Mouse (Mus musculus) T-helper 17 cell (primary cell): ENCODE data around the gene Kat6b.

Experiments
- in situ Hi-C, 2 experiments: fragments of 300-600 bp; cut with MboI, MseI; formaldehyde crosslinking; loops; 1 replicate in 1 of 2; 2 replicates in 1 of 2; pipeline ENCODE4 v1.15.1; 2025; ENCODE audit warnings: high pct_unique_total_duplicates in 2 of 2

Gene Kat6b

GRCm38 (mm10) chr14:21589620-21590019 is 108.4 kb downstream of the Kat6b start:
- in situ Hi-C loops, result no loop called here

GRCm38 (mm10) chr14:21590205-21590604 is 109.0 kb downstream of the Kat6b start:
- in situ Hi-C loops, result no loop called here

GRCm38 (mm10) chr14:21592152-21592551 is 110.9 kb downstream of the Kat6b start:
- in situ Hi-C loops, result no loop called here

- in situ Hi-C loops, result no loop called here
Observed at GRCm38 (mm10) chr14:21592985-21593750, 111.9 kb downstream of the Kat6b start.

GRCm38 (mm10) chr14:21599446-21600173 is 118.4 kb downstream of the Kat6b start:
- in situ Hi-C loops, result no loop called here

GRCm38 (mm10) chr14:21600174-21600566 is 118.9 kb downstream of the Kat6b start:
- in situ Hi-C loops, result no loop called here

- in situ Hi-C loops, result no loop called here
Observed at GRCm38 (mm10) chr14:21600628-21601027, 119.4 kb downstream of the Kat6b start.

- in situ Hi-C loops, result no loop called here
Observed at GRCm38 (mm10) chr14:21602166-21602565, 120.9 kb downstream of the Kat6b start.

- in situ Hi-C loops, result no loop called here
Observed at GRCm38 (mm10) chr14:21602937-21603336, 121.7 kb downstream of the Kat6b start.

- in situ Hi-C loops, result no loop called here
Observed at GRCm38 (mm10) chr14:21607686-21608085, 126.5 kb downstream of the Kat6b start.

GRCm38 (mm10) chr14:21608886-21609285 is 127.7 kb downstream of the Kat6b start:
- in situ Hi-C loops, result no loop called here

GRCm38 (mm10) chr14:21610224-21610623 is 129.0 kb downstream of the Kat6b start:
- in situ Hi-C loops, result no loop called here

- in situ Hi-C loops, result no loop called here
Observed at GRCm38 (mm10) chr14:21613031-21613430, 131.8 kb downstream of the Kat6b start.

- in situ Hi-C loops, result no loop called here
Observed at GRCm38 (mm10) chr14:21614103-21614502, 132.9 kb downstream of the Kat6b start.

- in situ Hi-C loops, result no loop called here
Observed at GRCm38 (mm10) chr14:21615853-21616252, 134.6 kb downstream of the Kat6b start.

- in situ Hi-C loops, result no loop called here
Observed at GRCm38 (mm10) chr14:21617221-21617980, 136.2 kb downstream of the Kat6b start.

- in situ Hi-C loops, result no loop called here
Observed at GRCm38 (mm10) chr14:21619951-21620350, 138.7 kb downstream of the Kat6b start.

- in situ Hi-C loops, result no loop called here
Observed at GRCm38 (mm10) chr14:21625946-21626345, 144.7 kb downstream of the Kat6b start.

- in situ Hi-C loops, result no loop called here
Observed at GRCm38 (mm10) chr14:21631665-21632200, 150.5 kb downstream of the Kat6b start.

- in situ Hi-C loops, result no loop called here
Observed at GRCm38 (mm10) chr14:21636548-21636947, 155.3 kb downstream of the Kat6b start.

GRCm38 (mm10) chr14:21640806-21641435 is 159.7 kb downstream of the Kat6b start:
- in situ Hi-C loops, result loop anchor here in 1 of 2 experiments (10.0 kb wide), 1 partner anchor 814 kb away; no protein-coding TSS in a partner anchor
